Mouse (Mus musculus) MEL (cell line): ENCODE data around the gene Plk1. TPM values are rescaled to one million over a fixed set of nuclear protein-coding genes. Genes with fewer than 3 reads are reported as not detected.
A peak's percentile ranks its signal among the peaks of the same experiment; 100 is the strongest.

Experiments
- DNase-seq: peaks from one replicate; pipeline ENCODE4 v3.0.0; 2011; ENCODE audit warnings: low read depth, low spot score
- H3K27ac ChIP-seq: 2 replicates; pipeline ENCODE4 v1.5.1; 2012; ENCODE audit warnings: low read depth, mild to moderate bottlenecking, control low read depth, low read length, moderate library complexity; ENCODE audit not compliant: control insufficient read depth
- H3K27me3 ChIP-seq, 2 experiments: fragments of 150-350 bp in 1 of 2; sonication (generic) in 1 of 2; 2 replicates each; pipeline ENCODE4 v1.6.1; 2012; ENCODE audit warnings: low read length in 2 of 2, mild to moderate bottlenecking in 2 of 2, improper control_type of control experiment in 1 of 2, moderate library complexity in 1 of 2; ENCODE audit not compliant: insufficient read depth in 2 of 2, control insufficient read depth in 1 of 2
- H3K36me3 ChIP-seq, 2 experiments: 2 replicates each; pipeline ENCODE4 v1.6.1; 2012 to 2014; ENCODE audit warnings: low read length in 2 of 2, improper control_type of control experiment in 1 of 2, inconsistent platforms in 1 of 2, mild to moderate bottlenecking in 1 of 2; ENCODE audit not compliant: insufficient read depth in 2 of 2, control insufficient read depth in 1 of 2
- H3K4me1 ChIP-seq, 2 experiments: fragments of 150-350 bp in 1 of 2; sonication (generic) in 1 of 2; 2 replicates each; pipeline ENCODE4 v1.6.1; 2012; ENCODE audit warnings: low read length in 2 of 2, improper control_type of control experiment in 1 of 2, mild to moderate bottlenecking in 1 of 2; ENCODE audit not compliant: insufficient read depth in 2 of 2, control insufficient read depth in 1 of 2
- H3K4me3 ChIP-seq, 2 experiments: fragments of 150-350 bp in 1 of 2; sonication (generic) in 1 of 2; 2 replicates each; pipeline ENCODE4 v1.5.1; 2012; ENCODE audit warnings: low read depth in 2 of 2, low read length in 2 of 2, mild to moderate bottlenecking in 2 of 2, moderate library complexity in 2 of 2, control low read depth in 1 of 2, improper control_type of control experiment in 1 of 2; ENCODE audit not compliant: control insufficient read depth in 1 of 2, insufficient read depth in 1 of 2
- H3K79me2 ChIP-seq: 2 replicates; pipeline ENCODE4 v1.6.1; 2012; ENCODE audit warnings: mild to moderate bottlenecking, low read length, moderate library complexity; ENCODE audit not compliant: control insufficient read depth, poor library complexity, insufficient read depth
- H3K9ac ChIP-seq: 2 replicates; pipeline ENCODE4 v1.6.1; 2012; ENCODE audit warnings: low read depth, mild to moderate bottlenecking, control low read depth, low read length, moderate library complexity; ENCODE audit not compliant: control insufficient read depth, poor library complexity, severe bottlenecking
- H3K9me3 ChIP-seq: fragments of 150-350 bp; sonication (generic); replicated peaks from 2 replicates; pipeline ENCODE4 v1.6.1; 2012; ENCODE audit warnings: mild to moderate bottlenecking, low read length, improper control_type of control experiment, moderate library complexity; ENCODE audit not compliant: insufficient read depth
- CHD1 ChIP-seq: IDR thresholded peaks from 2 replicates; pipeline ENCODE4 v1.6.1; 2012; ENCODE audit warnings: low read depth, mild to moderate bottlenecking, inconsistent platforms, low read length, improper control_type of control experiment
- E2F4 ChIP-seq: IDR thresholded peaks from 2 replicates; pipeline ENCODE4 v1.6.1; 2011; ENCODE audit warnings: low read depth, low read length, improper control_type of control experiment, borderline replicate concordance
- ELF1 ChIP-seq: IDR thresholded peaks from 2 replicates; pipeline ENCODE4 v1.6.1; 2014; ENCODE audit warnings: low read depth, mild to moderate bottlenecking, inconsistent platforms, low read length, improper control_type of control experiment, moderate library complexity
- EP300 ChIP-seq, 2 experiments: IDR thresholded peaks; 2 replicates each; pipeline ENCODE4 v1.6.1; 2011; ENCODE audit warnings: improper control_type of control experiment in 2 of 2, low read length in 2 of 2, low read depth in 1 of 2, mild to moderate bottlenecking in 1 of 2
- ETS1 ChIP-seq: IDR thresholded peaks from 2 replicates; pipeline ENCODE4 v1.6.1; 2012; ENCODE audit warnings: low read depth, mild to moderate bottlenecking, inconsistent platforms, low read length, improper control_type of control experiment, moderate library complexity
- GABPA ChIP-seq: IDR thresholded peaks from 2 replicates; pipeline ENCODE4 v1.6.1; 2012; ENCODE audit warnings: low read depth, mild to moderate bottlenecking, inconsistent platforms, low read length, improper control_type of control experiment, moderate library complexity
- GATA1 ChIP-seq: IDR thresholded peaks from 2 replicates; pipeline ENCODE4 v1.6.1; 2011; ENCODE audit warnings: low read depth, low read length, improper control_type of control experiment
- HCFC1 ChIP-seq: IDR thresholded peaks from 2 replicates; pipeline ENCODE4 v1.6.1; 2012; ENCODE audit warnings: low read depth, mild to moderate bottlenecking, inconsistent platforms, low read length, improper control_type of control experiment, moderate library complexity
- KAT2A ChIP-seq: conservative IDR thresholded peaks from 2 replicates; pipeline ENCODE4 v1.6.1; 2012; ENCODE audit warnings: low read depth, low read length, improper control_type of control experiment, inconsistent platforms
- MAFK ChIP-seq: IDR thresholded peaks from 2 replicates; pipeline ENCODE4 v1.6.1; 2011; ENCODE audit warnings: low read depth, mild to moderate bottlenecking, low read length, improper control_type of control experiment, borderline replicate concordance
- MAX ChIP-seq: IDR thresholded peaks from 2 replicates; pipeline ENCODE4 v1.6.1; 2011; ENCODE audit warnings: low read length, improper control_type of control experiment
- MAZ ChIP-seq: IDR thresholded peaks from 2 replicates; pipeline ENCODE4 v1.6.1; 2012; ENCODE audit warnings: low read depth, mild to moderate bottlenecking, inconsistent platforms, low read length, improper control_type of control experiment
- MEF2A ChIP-seq: IDR thresholded peaks from 2 replicates; pipeline ENCODE4 v1.6.1; 2014; ENCODE audit warnings: low read depth, mild to moderate bottlenecking, inconsistent platforms, low read length, improper control_type of control experiment; ENCODE audit not compliant: poor library complexity, insufficient replicate concordance, severe bottlenecking; ENCODE audit errors: extremely low read depth
- MXI1 ChIP-seq: IDR thresholded peaks from 2 replicates; pipeline ENCODE4 v1.6.1; 2011; ENCODE audit warnings: mild to moderate bottlenecking, low read depth, low read length, improper control_type of control experiment
- MYC ChIP-seq: IDR thresholded peaks from 2 replicates; pipeline ENCODE4 v1.6.1; 2011; ENCODE audit warnings: low read depth, mild to moderate bottlenecking, low read length, improper control_type of control experiment, moderate library complexity
- NELFE ChIP-seq: IDR thresholded peaks from 2 replicates; pipeline ENCODE4 v1.6.1; 2011; ENCODE audit warnings: low read depth, low read length, improper control_type of control experiment
- NRF1 ChIP-seq: IDR thresholded peaks from 2 replicates; pipeline ENCODE4 v1.6.1; 2014; ENCODE audit warnings: low read depth, mild to moderate bottlenecking, inconsistent platforms, low read length, improper control_type of control experiment, moderate library complexity; ENCODE audit not compliant: poor library complexity, insufficient read depth, severe bottlenecking
- POLR2A ChIP-seq, 2 experiments: IDR thresholded peaks; 2 replicates each; pipeline ENCODE4 v1.6.1; 2011 to 2012; ENCODE audit warnings: low read length in 2 of 2, mild to moderate bottlenecking in 2 of 2, control low read depth in 1 of 2, improper control_type of control experiment in 1 of 2, low read depth in 1 of 2, moderate library complexity in 1 of 2; ENCODE audit not compliant: control insufficient read depth in 1 of 2, insufficient read depth in 1 of 2, poor library complexity in 1 of 2
- POLR2AphosphoS2 ChIP-seq: IDR thresholded peaks from 2 replicates; pipeline ENCODE4 v1.6.1; 2011; ENCODE audit warnings: low read length, improper control_type of control experiment
- POLR2AphosphoS5 ChIP-seq: IDR thresholded peaks from 2 replicates; pipeline ENCODE4 v1.6.1; 2012; ENCODE audit warnings: low read depth, borderline replicate concordance, mild to moderate bottlenecking, inconsistent platforms, low read length, moderate library complexity, mixed read lengths
- SIN3A ChIP-seq: IDR thresholded peaks from 2 replicates; pipeline ENCODE4 v1.6.1; 2012; ENCODE audit warnings: low read length, improper control_type of control experiment, inconsistent platforms
- SMC3 ChIP-seq: IDR thresholded peaks from 2 replicates; pipeline ENCODE4 v1.6.1; 2011; ENCODE audit warnings: low read depth, low read length, improper control_type of control experiment
- TBP ChIP-seq: IDR thresholded peaks from 2 replicates; pipeline ENCODE4 v1.8.0; 2011; ENCODE audit warnings: low read depth, low read length, improper control_type of control experiment
- TCF12 ChIP-seq: IDR thresholded peaks from 2 replicates; pipeline ENCODE4 v1.6.1; 2014; ENCODE audit warnings: low read depth, mild to moderate bottlenecking, inconsistent platforms, low read length, improper control_type of control experiment, moderate library complexity
- UBTF ChIP-seq: IDR thresholded peaks from 2 replicates; pipeline ENCODE4 v1.6.1; 2012; ENCODE audit warnings: low read depth, mild to moderate bottlenecking, inconsistent platforms, low read length, improper control_type of control experiment, moderate library complexity, borderline replicate concordance; ENCODE audit not compliant: insufficient read depth
- USF1 ChIP-seq: IDR thresholded peaks from 2 replicates; pipeline ENCODE4 v1.6.1; 2014; ENCODE audit warnings: low read depth, mild to moderate bottlenecking, inconsistent platforms, low read length, improper control_type of control experiment, moderate library complexity
- ZKSCAN1 ChIP-seq: IDR thresholded peaks from 2 replicates; pipeline ENCODE4 v1.6.1; 2012; ENCODE audit warnings: low read depth, mild to moderate bottlenecking, inconsistent platforms, low read length, improper control_type of control experiment, moderate library complexity
- polyA plus RNA-seq, 2 experiments: library from polyadenylated mRNA; stranded (reverse) in 1 of 2; unstranded in 1 of 2; fragments of >175 nt in 1 of 2; fragments of >200 nt in 1 of 2; gene quantifications; 2 replicates each; pipeline versions ENCODE4 v1.2.1 to v1.2.4; 2012; ENCODE audit warnings: low replicate concordance in 2 of 2, low read depth in 1 of 2; ENCODE audit not compliant: insufficient read length in 2 of 2, insufficient read depth in 1 of 2, missing spikeins in 1 of 2
- total RNA-seq: library from RNA; depleted of rRNA; stranded (reverse); fragments of 300-350 nt; gene quantifications from 2 replicates; pipeline ENCODE4 v1.2.3, GENCODE M21; 2012

Gene Plk1
- total and polyA plus RNA-seq, 3 experiments: 46.7 to 244 (median 157) TPM

- peak overlapping the region; percentile 96 for H3K9ac ChIP-seq
- H3K36me3 ChIP-seq: peaks cover 12 to 13% of the 10 kb centered on the region in 2 experiments
- no peak for TF ChIP-seq ZKSCAN1
- no peak for TF ChIP-seq UBTF
- TF ChIP-seq POLR2A (IDR thresholded peaks at IDR 0.05; ENCODE audit: control insufficient read depth in 1 of 2, insufficient read depth in 1 of 2, low read depth in 1 of 2, low read length in 2 of 2, poor library complexity in 1 of 2): no peak
- TF ChIP-seq SMC3: no peak
- no peak for TF ChIP-seq USF1
- TF ChIP-seq MXI1: no peak
- TF ChIP-seq GATA1: peak; percentile 70
- no peak for TF ChIP-seq POLR2AphosphoS2
- TF ChIP-seq EP300 (IDR thresholded peaks at IDR 0.05; ENCODE audit: low read depth in 1 of 2, low read length in 2 of 2): no peak
- H3K9me3 ChIP-seq: no peaks in the 10 kb centered on the region
- no peak overlapping the region for H3K27ac ChIP-seq
- no peak for DNase-seq
- no peaks in the 10 kb centered on the region for H3K27me3 ChIP-seq
- H3K79me2 ChIP-seq: peaks cover 19% of the 10 kb centered on the region
- H3K4me3 ChIP-seq: peak overlapping the region; percentile 70 to 99
- H3K4me1 ChIP-seq: peaks cover 2 to 4% of the 10 kb centered on the region in 2 experiments; a peak in 2 of 4 replicates
These were observed 27.4 kb upstream of the Plk1 start for GRCm38 (mm10) chr7:122131834-122132233.

- peak within 1 kb of the TSS; percentile 70 to 99 for H3K4me3 ChIP-seq
- peaks cover 19% of the 10 kb centered on the region for H3K79me2 ChIP-seq
- peaks cover 9 to 13% of the 10 kb centered on the region in 2 experiments for H3K36me3 ChIP-seq
- DNase-seq: peak; percentile 99
- H3K27ac ChIP-seq: peak within 1 kb of the TSS; percentile 85
- no peaks in the 10 kb centered on the region for H3K27me3 ChIP-seq
- no peaks in the 10 kb centered on the region for H3K9me3 ChIP-seq
- H3K9ac ChIP-seq: peak within 1 kb of the TSS; percentile 96
- H3K4me1 ChIP-seq: peaks cover 2 to 4% of the 10 kb centered on the region in 2 experiments; a peak in 2 of 4 replicates
- peak; percentile 98 for TF ChIP-seq NRF1
- peak; percentile 98 for TF ChIP-seq HCFC1
- TF ChIP-seq GATA1: no peak
- no peak for TF ChIP-seq GABPA
- TF ChIP-seq USF1: peak; percentile 31; the same call in 1 of the 2 replicates
- peak; percentile 43; the same call in 1 of the 2 replicates for TF ChIP-seq MAX
- 0 out of 2 replicates have a peak, but pooled peaks have one; percentile 44 for TF ChIP-seq ETS1
- TF ChIP-seq NELFE: peak; percentile 96
- no peak for TF ChIP-seq CHD1
- TF ChIP-seq TCF12: peak; percentile 61; the same call in 1 of the 2 replicates
- no peak for TF ChIP-seq POLR2AphosphoS5
- peak; percentile 94 to 99 for TF ChIP-seq POLR2A (IDR thresholded peaks at IDR 0.05; ENCODE audit: control insufficient read depth in 1 of 2, insufficient read depth in 1 of 2, low read depth in 1 of 2, low read length in 2 of 2, poor library complexity in 1 of 2)
- peak; percentile 92; the same call in 1 of the 2 replicates for TF ChIP-seq KAT2A
- no peak for TF ChIP-seq UBTF
- peak; percentile 80 for TF ChIP-seq MAZ
- peak; percentile 99 for TF ChIP-seq ELF1
- no peak for TF ChIP-seq MEF2A
- no peak for TF ChIP-seq ZKSCAN1
- TF ChIP-seq SIN3A: peak; percentile 97
- TF ChIP-seq MYC: peak; percentile 78; the same call in 1 of the 2 replicates
- peak; percentile 87 for TF ChIP-seq MXI1
- TF ChIP-seq TBP: peak; percentile 92
- TF ChIP-seq EP300 (IDR thresholded peaks at IDR 0.05; ENCODE audit: low read depth in 1 of 2, low read length in 2 of 2): no peak
- peak; percentile 88 for TF ChIP-seq POLR2AphosphoS2
- TF ChIP-seq E2F4: peak; percentile 95; the same call in 1 of the 2 replicates
- no peak for TF ChIP-seq MAFK
These were observed 26.5 kb upstream of the Plk1 start, which contains the start of the genes Palb2 and Dctn5 for GRCm38 (mm10) chr7:122132497-122133337. Gene Palb2 (minus strand): TSS chr7:122132985. Gene Dctn5 (plus strand): TSS chr7:122133041.
